Mouse (Mus musculus) heart, embryonic 11.5 days (tissue): ENCODE data around the gene Cyp3a13. TPM values are rescaled to one million over a fixed set of nuclear protein-coding genes. Genes with fewer than 3 reads are reported as not detected.
"Not testable (repeated sequence)": the region's sequence is repeated elsewhere in the genome, so short reads cannot be mapped to it uniquely, and the experiment has no call there.

ENCODE experiments used
- ATAC-seq: fragments of 200-750 bp; cut with Nextera tagmentation; replicated peaks from 2 replicates; pipeline ENCODE4 v1.8.0; 2017; ENCODE audit warnings: moderate library complexity; ENCODE audit not compliant: insufficient number of reproducible peaks, low FRiP score, low TSS enrichment
- H3K27ac ChIP-seq: fragments of 300-500 bp; sonication (generic); 2 replicates; pipeline ENCODE4 v1.5.1; 2014; ENCODE audit warnings: mild to moderate bottlenecking, low read depth, low read length
- H3K27me3 ChIP-seq: fragments of 300-500 bp; sonication (generic); 2 replicates; pipeline ENCODE4 v1.6.1; 2014; ENCODE audit warnings: mild to moderate bottlenecking, low read length, mixed read lengths; ENCODE audit not compliant: control insufficient read depth, insufficient read depth
- H3K36me3 ChIP-seq: fragments of 300-500 bp; sonication (generic); 2 replicates; pipeline ENCODE4 v1.6.1; 2014; ENCODE audit warnings: mild to moderate bottlenecking, low read length, moderate library complexity, mixed read lengths; ENCODE audit not compliant: control insufficient read depth, insufficient read depth
- H3K4me1 ChIP-seq: fragments of 300-500 bp; sonication (generic); 2 replicates; pipeline ENCODE4 v1.6.1; 2014; ENCODE audit warnings: low read length; ENCODE audit not compliant: control insufficient read depth, insufficient read depth
- H3K4me2 ChIP-seq: fragments of 300-500 bp; sonication (generic); 2 replicates; pipeline ENCODE4 v1.6.1; 2014; ENCODE audit warnings: mild to moderate bottlenecking, moderate library complexity
- H3K4me3 ChIP-seq: fragments of 300-500 bp; sonication (generic); 2 replicates; pipeline ENCODE4 v1.5.1; 2014; ENCODE audit warnings: low read depth, low read length
- H3K9ac ChIP-seq: fragments of 300-500 bp; sonication (generic); 2 replicates; pipeline ENCODE4 v1.6.1; 2014; ENCODE audit warnings: mild to moderate bottlenecking, low read depth, low read length, moderate library complexity
- H3K9me3 ChIP-seq: fragments of 300-500 bp; sonication (generic); replicated peaks from 2 replicates; pipeline ENCODE4 v1.6.1; 2016; ENCODE audit warnings: low read length; ENCODE audit not compliant: control insufficient read depth
- WGBS: fragments of 180-500 bp; shearing (Covaris S2); extraction: QIAGEN DNeasy Blood & Tissue Kit; methylation state at CpG from one replicate; pipeline ENCODE4 v1.1.7; 2014; ENCODE audit not compliant: insufficient replicate concordance; 5-methylcytosine and 5-hydroxymethylcytosine counted together
- polyA plus RNA-seq: library from polyadenylated mRNA; unstranded; fragments of >200 nt; fragmentation: Nextera tagmentation; extraction: Ambion mirVana; gene quantifications from 2 replicates; pipeline ENCODE4 v1.2.1, GENCODE M21; 2014

Gene Cyp3a13
- polyA plus RNA-seq, 1 experiment from 2014 or later = 0.09 TPM

GRCm38 (mm10) chr5:137864008-137864407, 57.4 kb downstream of the Cyp3a13 start:
- WGBS = 74% methylated on average over 1 of the region's 1 CpGs
- not testable (repeated sequence) for H3K9me3 ChIP-seq, H3K4me3 ChIP-seq, H3K4me2 ChIP-seq, H3K9ac ChIP-seq, H3K36me3 ChIP-seq, H3K27me3 ChIP-seq, ATAC-seq, H3K27ac ChIP-seq, H3K4me1 ChIP-seq

DNA sequence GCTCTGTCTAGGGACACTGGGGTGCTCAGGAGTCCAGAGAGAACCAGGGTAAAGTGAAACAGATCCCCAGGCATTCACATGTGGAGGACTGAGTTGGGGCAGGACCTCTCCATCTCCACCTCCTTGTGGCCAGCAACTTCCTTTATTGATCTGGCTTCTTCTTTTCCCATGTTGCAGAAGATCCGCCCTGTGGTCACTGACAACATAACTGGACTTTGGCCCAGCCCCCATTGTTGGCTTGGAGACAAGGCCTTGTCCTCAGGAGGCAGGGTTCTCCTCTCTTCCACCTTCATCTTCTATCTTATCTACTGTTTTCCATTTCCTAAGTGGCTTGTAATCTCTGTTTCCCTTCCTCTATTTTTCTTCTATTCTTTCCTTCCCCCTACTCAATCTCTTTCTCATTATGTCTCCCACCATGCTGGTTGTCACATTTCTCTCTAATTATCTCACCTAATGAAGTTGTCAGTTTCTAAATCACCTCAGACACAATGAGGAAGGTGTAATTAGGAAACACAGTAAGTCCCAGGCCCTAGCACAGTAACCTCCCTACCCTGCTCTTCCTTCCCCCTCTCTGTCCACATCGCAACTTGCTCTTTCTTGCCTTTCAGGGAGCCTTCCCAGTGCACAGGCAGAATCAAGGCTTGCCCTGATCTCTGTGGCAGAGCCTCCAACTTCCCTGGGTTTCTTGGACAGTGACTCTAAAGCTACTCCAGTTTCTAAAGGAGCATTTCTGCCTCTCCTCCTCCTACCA, 63.3 kb downstream of the Cyp3a13 start, which contains the start of gene Pilrb1:
Gene Pilrb1, minus strand, starts transcription at position 147 of the 751 bp plus-strand sequence.
- H3K27me3 ChIP-seq, H3K9ac ChIP-seq, H3K27ac ChIP-seq, H3K4me1 ChIP-seq, ATAC-seq, H3K9me3 ChIP-seq, H3K4me3 ChIP-seq, H3K4me2 ChIP-seq, H3K36me3 ChIP-seq: not testable (repeated sequence)
- 55% methylated on average over 2 of the region's 2 CpGs for WGBS

GRCm38 (mm10) chr5:137856870-137857269, 64.5 kb downstream of the Cyp3a13 start:
- ATAC-seq, H3K27ac ChIP-seq, H3K4me2 ChIP-seq, H3K9me3 ChIP-seq, H3K4me1 ChIP-seq, H3K9ac ChIP-seq, H3K36me3 ChIP-seq, H3K27me3 ChIP-seq, H3K4me3 ChIP-seq: not testable (repeated sequence)
- WGBS = 65% methylated on average over 4 of the region's 5 CpGs

- H3K9me3 ChIP-seq, ATAC-seq, H3K27me3 ChIP-seq, H3K4me2 ChIP-seq, H3K27ac ChIP-seq, H3K4me3 ChIP-seq, H3K4me1 ChIP-seq, H3K36me3 ChIP-seq, H3K9ac ChIP-seq: not testable (repeated sequence)
- WGBS = 69% methylated on average over 3 of the region's 3 CpGs
Observed at GRCm38 (mm10) chr5:137854907-137855306, 66.5 kb downstream of the Cyp3a13 start.

DNA sequence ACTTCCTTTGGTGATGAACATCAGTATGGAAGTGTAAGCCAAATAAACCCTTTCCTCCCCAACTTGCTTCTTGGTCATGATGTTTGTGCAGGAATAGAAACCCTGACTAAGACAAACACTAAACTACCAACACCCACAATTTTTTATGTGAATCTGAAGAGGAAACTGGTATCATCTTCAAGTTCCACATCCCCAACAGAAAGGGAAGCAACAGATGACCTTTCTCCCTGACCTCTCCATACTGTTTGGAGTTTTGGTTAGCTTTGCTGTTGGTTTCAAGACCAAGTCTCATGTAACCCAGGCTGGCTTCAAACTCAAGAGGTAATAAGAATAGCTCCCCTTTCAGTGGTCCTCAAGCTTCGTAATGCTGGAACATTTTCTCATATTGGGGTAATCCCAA, 71.1 kb downstream of the Cyp3a13 start:
- not testable (repeated sequence) for H3K27me3 ChIP-seq, H3K4me1 ChIP-seq, H3K36me3 ChIP-seq, ATAC-seq, H3K4me2 ChIP-seq, H3K4me3 ChIP-seq, H3K27ac ChIP-seq, H3K9me3 ChIP-seq, H3K9ac ChIP-seq
- 84% methylated on average over 1 of the region's 1 CpGs for WGBS

Other genes with a start within 250 kb of the Cyp3a13 start
- 19.9 TPM in 2 replicates for gene Agfg2, start 236.9 kb downstream of the Cyp3a13 start, polyA plus RNA-seq
- 0.47 and 1.0 TPM in 2 replicates for gene Nyap1, start 180.0 kb downstream of the Cyp3a13 start, polyA plus RNA-seq
- 139 and 147 TPM in 2 replicates for gene Tsc22d4, start 175.9 kb downstream of the Cyp3a13 start, polyA plus RNA-seq
- gene Ppp1r35, start 142.8 kb downstream of the Cyp3a13 start, polyA plus RNA-seq = 29.9 and 35.3 TPM in 2 replicates
- gene Mepce, start 134.0 kb downstream of the Cyp3a13 start, polyA plus RNA-seq = 7.4 and 9.2 TPM in 2 replicates
- 12.4 and 13.7 TPM in 2 replicates for gene Zcwpw1, start 133.8 kb downstream of the Cyp3a13 start, polyA plus RNA-seq
- gene Pilra, start 85.3 kb downstream of the Cyp3a13 start, polyA plus RNA-seq = 2.1 and 2.9 TPM in 2 replicates
- 0.13 and 0.84 TPM in 2 replicates for gene Pilrb1, start 63.5 kb downstream of the Cyp3a13 start, polyA plus RNA-seq
- gene Pilrb2, start 49.8 kb downstream of the Cyp3a13 start, polyA plus RNA-seq = 2.1 and 2.7 TPM in 2 replicates
- not detected in 2 replicates for gene Gjc3, start 41.5 kb upstream of the Cyp3a13 start, polyA plus RNA-seq
- not detected in 2 replicates for gene Azgp1, start 59.9 kb upstream of the Cyp3a13 start, polyA plus RNA-seq
- not detected in 2 replicates for gene Smok3a, start 99.6 kb upstream of the Cyp3a13 start, polyA plus RNA-seq
- gene Smok3b, start 99.8 kb upstream of the Cyp3a13 start, polyA plus RNA-seq = not detected in 2 replicates
- not detected in 2 replicates for gene Smok3c, start 131.6 kb upstream of the Cyp3a13 start, polyA plus RNA-seq
- gene Zkscan1, start 163.5 kb upstream of the Cyp3a13 start, polyA plus RNA-seq = 13.0 and 18.1 TPM in 2 replicates
- gene Zscan21, start 195.3 kb upstream of the Cyp3a13 start, polyA plus RNA-seq = 45.7 and 48.5 TPM in 2 replicates
- 8.0 and 10.0 TPM in 2 replicates for gene Zfp113, start 234.1 kb upstream of the Cyp3a13 start, polyA plus RNA-seq
- gene Cops6, start 239.5 kb upstream of the Cyp3a13 start, polyA plus RNA-seq = 253 and 277 TPM in 2 replicates